Mouse (Mus musculus): ENCODE data around the gene Prdm5. TPM values are rescaled to one million over a fixed set of nuclear protein-coding genes. Genes with fewer than 3 reads are reported as not detected.

The Prdm5 gene
- polyA plus RNA-seq (2015; fragmentation: Nextera tagmentation; extraction: Ambion mirVana) = 16.1 and 17.9 TPM in 2 replicates

DNA sequence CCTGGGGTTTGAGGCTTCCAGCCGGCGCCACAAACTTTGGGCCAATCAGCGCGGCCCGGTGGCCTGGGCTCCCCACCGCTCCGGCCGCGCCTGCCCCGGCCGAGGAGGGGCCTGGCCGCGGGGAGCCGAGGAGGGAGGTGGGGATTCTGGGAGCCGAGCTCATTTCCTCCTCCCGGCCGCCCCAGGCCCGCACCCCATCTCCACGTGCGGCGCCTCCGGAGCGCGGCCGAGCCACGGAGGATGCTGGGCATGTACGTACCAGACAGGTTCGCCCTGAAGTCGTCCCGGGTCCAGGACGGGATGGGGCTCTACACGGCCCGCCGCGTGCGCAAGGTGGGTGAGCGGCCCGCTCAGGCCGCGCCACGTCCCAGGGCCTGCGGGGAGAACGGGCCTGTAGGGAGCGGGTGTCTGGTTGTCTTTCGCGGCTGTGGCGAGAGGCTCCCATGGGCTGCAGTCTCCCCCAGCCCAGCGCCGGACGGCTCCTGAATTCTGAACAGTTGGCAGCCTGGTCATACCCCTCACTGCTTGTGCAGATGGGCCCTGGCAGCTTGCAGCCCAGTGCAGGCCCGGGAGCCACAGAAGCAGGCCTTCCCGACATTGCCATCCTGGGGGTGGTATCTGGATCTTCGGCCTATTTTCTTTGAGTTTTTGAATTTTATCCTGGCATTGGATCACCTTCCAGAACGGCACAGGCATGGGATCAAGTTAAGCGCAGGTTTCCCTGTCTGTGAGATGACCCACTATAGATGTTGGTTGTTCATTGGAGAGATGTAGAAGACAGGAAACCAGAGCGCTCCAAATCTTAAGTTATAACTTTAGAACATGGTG, at the start of gene Prdm5:
TSS of gene Prdm5 (plus strand) at position 128 of the 828 bp plus-strand sequence.
- Histone ChIP-seq H3K4me2 (ENCODE audit: low read depth, low read length) (peak within 1 kb of the TSS; percentile 84), H3K4me1 (ENCODE audit: control insufficient read depth, insufficient read depth, low read length) (peaks cover 23% of the 10 kb centered on the region), H3K9ac (ENCODE audit: low read length) (peak within 1 kb of the TSS; percentile 91), H3K4me3 (ENCODE audit: low read length) (peak within 1 kb of the TSS; percentile 81), H3K27me3 (ENCODE audit: control insufficient read depth, insufficient read depth, low read length) (no peaks in the 10 kb centered on the region), H3K9me3 (replicated peaks; ENCODE audit: control insufficient read depth, low read length) (no peaks in the 10 kb centered on the region), H3K27ac (ENCODE audit: low read length) (peak within 1 kb of the TSS; percentile 74), H3K36me3 (ENCODE audit: control insufficient read depth, insufficient read depth) (no peaks in the 10 kb centered on the region)
- 4% methylated on average over 56 of the region's 56 CpGs for WGBS
- ATAC-seq (replicated peaks; ENCODE audit: extremely low read depth, insufficient read depth, low FRiP score) = peak; percentile 92

DNA sequence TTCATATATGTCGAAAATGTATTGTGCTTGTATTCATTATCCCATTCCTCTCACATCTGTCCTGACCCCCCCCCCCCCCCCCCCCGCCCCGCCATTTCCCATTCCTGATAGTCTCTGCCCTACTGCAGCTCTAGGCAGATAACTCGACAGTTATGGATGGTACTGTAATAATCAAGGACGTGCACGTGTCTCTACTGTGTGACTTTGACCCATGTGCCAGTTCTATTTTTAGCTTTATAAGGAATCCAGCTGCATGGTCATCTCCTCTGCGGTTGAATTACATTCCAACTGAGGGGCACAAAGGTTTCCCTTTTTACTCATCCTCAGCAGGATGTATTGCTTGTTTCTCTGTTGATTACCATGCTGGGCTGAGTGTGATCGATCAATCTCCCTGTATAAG, 39.3 kb upstream of the Prdm5 start:
- Histone ChIP-seq H3K4me1 (ENCODE audit: control insufficient read depth, insufficient read depth, low read length) (peaks cover 6% of the 10 kb centered on the region; the same call in 1 of the 2 replicates), H3K36me3 (ENCODE audit: control insufficient read depth, insufficient read depth) (no peaks in the 10 kb centered on the region), H3K4me3 (ENCODE audit: low read length) (no peak overlapping the region), H3K4me2 (ENCODE audit: low read depth, low read length) (no peak overlapping the region; the same call in 1 of the 2 replicates), H3K9me3 (replicated peaks; ENCODE audit: control insufficient read depth, low read length) (no peaks in the 10 kb centered on the region), H3K9ac (ENCODE audit: low read length) (no peak overlapping the region), H3K27me3 (ENCODE audit: control insufficient read depth, insufficient read depth, low read length) (no peaks in the 10 kb centered on the region), H3K27ac (ENCODE audit: low read length) (peak overlapping the region; percentile 61)
- peak; percentile 92 for ATAC-seq (replicated peaks; ENCODE audit: extremely low read depth, insufficient read depth, low FRiP score)
- 31% methylated on average over 7 of the region's 8 CpGs for WGBS

DNA sequence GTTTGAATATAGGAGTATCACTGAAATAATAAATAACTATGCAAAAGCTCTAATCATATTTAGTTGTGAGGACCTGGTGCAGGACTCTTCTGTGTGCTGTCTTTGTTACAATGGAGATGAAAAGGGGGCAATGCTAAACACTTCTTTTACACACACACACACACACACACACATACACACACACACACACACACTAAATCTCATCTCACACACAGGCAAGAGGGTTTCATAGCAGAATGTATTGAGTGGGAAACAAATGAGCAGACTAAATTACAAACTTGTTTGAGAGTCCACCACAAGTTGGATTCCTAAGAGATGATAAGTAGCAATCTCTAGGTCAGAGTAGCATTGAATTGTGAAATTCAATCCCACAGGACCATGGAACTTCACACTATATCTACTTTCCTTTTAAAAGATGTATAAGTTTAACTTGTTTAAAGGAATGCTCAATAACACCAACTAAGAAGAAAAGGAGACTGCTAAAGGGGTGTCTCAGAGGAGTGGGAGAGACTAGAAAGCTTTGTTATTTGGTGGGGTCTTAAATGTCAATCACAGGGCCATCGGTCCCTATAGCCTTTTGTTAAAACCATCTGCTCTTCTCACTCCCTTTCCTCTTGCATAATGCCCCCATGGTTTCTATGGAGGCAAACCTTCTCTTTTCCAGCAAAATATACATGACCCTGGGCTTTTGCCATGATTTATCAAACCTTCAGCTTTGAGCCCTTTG, 35.5 kb upstream of the Prdm5 start:
- H3K4me1 ChIP-seq (ENCODE audit: control insufficient read depth, insufficient read depth, low read length) = peaks cover 6% of the 10 kb centered on the region; the same call in 1 of the 2 replicates
- no peak for ATAC-seq (replicated peaks; ENCODE audit: extremely low read depth, insufficient read depth, low FRiP score)
- no peaks in the 10 kb centered on the region for H3K27me3 ChIP-seq (ENCODE audit: control insufficient read depth, insufficient read depth, low read length)
- no peak overlapping the region for H3K4me3 ChIP-seq (ENCODE audit: low read length)
- H3K27ac ChIP-seq (ENCODE audit: low read length) = no peak overlapping the region
- WGBS = 65% methylated on average over 1 of the region's 1 CpGs
- peaks cover 7% of the 10 kb centered on the region for H3K9me3 ChIP-seq (replicated peaks; ENCODE audit: control insufficient read depth, low read length)
- H3K4me2 ChIP-seq (ENCODE audit: low read depth, low read length) = no peak overlapping the region
- no peak overlapping the region for H3K9ac ChIP-seq (ENCODE audit: low read length)
- no peaks in the 10 kb centered on the region for H3K36me3 ChIP-seq (ENCODE audit: control insufficient read depth, insufficient read depth)

DNA sequence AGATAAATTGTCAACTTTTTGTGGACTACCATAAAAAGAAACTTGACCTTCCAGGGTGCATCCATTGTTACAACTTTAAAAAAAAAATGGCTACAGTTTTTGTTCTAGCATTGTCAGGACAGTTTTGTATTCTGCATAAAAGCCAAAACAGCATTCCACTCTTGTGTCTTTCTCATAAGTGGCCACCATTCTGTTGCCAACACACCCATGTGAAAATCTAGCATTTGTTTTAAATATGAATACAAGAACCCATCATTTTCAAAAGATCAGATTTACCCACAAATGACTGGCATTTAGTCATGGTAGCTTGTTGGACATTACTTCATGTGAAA, 35.0 kb upstream of the Prdm5 start:
- Histone ChIP-seq H3K36me3 (ENCODE audit: control insufficient read depth, insufficient read depth) (no peaks in the 10 kb centered on the region), H3K4me3 (ENCODE audit: low read length) (no peak overlapping the region), H3K4me2 (ENCODE audit: low read depth, low read length) (no peak overlapping the region), H3K4me1 (ENCODE audit: control insufficient read depth, insufficient read depth, low read length) (peaks cover 6% of the 10 kb centered on the region; the same call in 1 of the 2 replicates), H3K27ac (ENCODE audit: low read length) (no peak overlapping the region), H3K9me3 (replicated peaks; ENCODE audit: control insufficient read depth, low read length) (peaks cover 7% of the 10 kb centered on the region), H3K9ac (ENCODE audit: low read length) (no peak overlapping the region), H3K27me3 (ENCODE audit: control insufficient read depth, insufficient read depth, low read length) (no peaks in the 10 kb centered on the region)
- no peak for ATAC-seq (replicated peaks; ENCODE audit: extremely low read depth, insufficient read depth, low FRiP score)

DNA sequence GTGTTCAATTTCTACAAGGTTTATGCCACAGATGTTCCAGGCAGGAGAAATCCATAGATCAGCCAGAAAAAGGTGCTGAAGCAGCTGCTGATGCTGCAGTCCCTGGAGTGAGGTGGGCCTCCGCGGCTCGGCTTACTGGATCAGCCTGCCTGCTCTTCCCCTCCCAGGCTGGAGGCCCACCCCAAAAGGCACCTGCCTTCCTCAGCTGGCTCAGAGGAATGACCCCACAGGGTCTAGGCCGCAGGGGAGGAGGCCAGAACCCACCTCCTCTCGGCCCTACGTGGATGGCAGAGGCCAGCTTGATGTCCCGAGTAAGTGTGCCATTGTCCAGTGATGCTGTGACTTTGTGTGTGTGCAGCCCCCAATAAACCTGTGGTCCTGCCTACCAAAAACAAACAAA, 20.6 kb upstream of the Prdm5 start:
- Histone ChIP-seq H3K27me3 (ENCODE audit: control insufficient read depth, insufficient read depth, low read length) (no peaks in the 10 kb centered on the region), H3K36me3 (ENCODE audit: control insufficient read depth, insufficient read depth) (no peaks in the 10 kb centered on the region), H3K27ac (ENCODE audit: low read length) (no peak overlapping the region), H3K9ac (ENCODE audit: low read length) (no peak overlapping the region), H3K4me1 (ENCODE audit: control insufficient read depth, insufficient read depth, low read length) (no peaks in the 10 kb centered on the region), H3K4me3 (ENCODE audit: low read length) (no peak overlapping the region), H3K9me3 (replicated peaks; ENCODE audit: control insufficient read depth, low read length) (no peaks in the 10 kb centered on the region), H3K4me2 (ENCODE audit: low read depth, low read length) (no peak overlapping the region)
- WGBS = 67% methylated on average over 7 of the region's 7 CpGs
- ATAC-seq (replicated peaks; ENCODE audit: extremely low read depth, insufficient read depth, low FRiP score) = no peak

DNA sequence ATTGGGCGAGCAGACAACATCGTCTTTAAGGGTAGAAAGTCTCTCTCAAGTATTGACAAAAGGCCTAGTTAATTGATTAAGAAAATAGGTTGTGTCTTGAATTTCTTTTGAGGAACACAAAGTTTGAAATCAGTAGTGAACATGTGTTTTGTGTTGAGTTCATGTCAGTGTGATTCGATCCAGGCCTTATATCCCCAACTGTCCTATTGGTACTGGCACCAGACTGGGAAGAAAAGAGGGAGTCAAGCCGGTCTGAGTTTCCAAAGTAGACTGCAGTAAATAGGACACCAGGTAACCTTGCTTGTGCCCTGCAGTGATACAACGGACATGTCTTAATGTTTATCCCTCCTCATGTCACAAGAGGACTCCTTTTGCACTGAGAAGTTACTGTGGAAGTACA, 19.6 kb upstream of the Prdm5 start:
- Histone ChIP-seq H3K27ac (ENCODE audit: low read length) (no peak overlapping the region), H3K36me3 (ENCODE audit: control insufficient read depth, insufficient read depth) (no peaks in the 10 kb centered on the region), H3K4me1 (ENCODE audit: control insufficient read depth, insufficient read depth, low read length) (no peaks in the 10 kb centered on the region), H3K27me3 (ENCODE audit: control insufficient read depth, insufficient read depth, low read length) (no peaks in the 10 kb centered on the region), H3K4me3 (ENCODE audit: low read length) (no peak overlapping the region), H3K4me2 (ENCODE audit: low read depth, low read length) (no peak overlapping the region), H3K9ac (ENCODE audit: low read length) (no peak overlapping the region), H3K9me3 (replicated peaks; ENCODE audit: control insufficient read depth, low read length) (no peaks in the 10 kb centered on the region)
- 83% methylated on average over 5 of the region's 5 CpGs for WGBS
- no peak for ATAC-seq (replicated peaks; ENCODE audit: extremely low read depth, insufficient read depth, low FRiP score)

DNA sequence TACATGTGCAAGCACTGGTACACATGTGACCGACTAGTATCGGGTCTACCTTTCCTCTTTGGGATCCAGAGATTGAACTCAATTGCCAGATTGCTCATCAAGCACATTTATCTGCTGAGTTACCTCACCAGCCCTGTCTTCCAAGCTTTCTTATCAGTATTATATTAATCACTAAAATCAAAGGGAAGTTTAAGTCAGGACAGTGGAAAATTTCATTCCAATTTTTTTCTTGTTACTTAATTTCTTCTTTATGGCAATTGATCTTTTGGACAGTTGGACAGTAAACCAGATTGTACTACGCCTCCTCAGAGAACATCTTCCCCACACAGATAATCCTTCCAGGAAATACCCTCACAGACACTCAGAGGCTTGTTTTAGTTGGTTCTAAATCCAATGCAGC, 18.7 kb upstream of the Prdm5 start:
- WGBS = 84% methylated on average over 3 of the region's 3 CpGs
- no peak overlapping the region for H3K27ac ChIP-seq (ENCODE audit: low read length)
- no peaks in the 10 kb centered on the region for H3K4me1 ChIP-seq (ENCODE audit: control insufficient read depth, insufficient read depth, low read length)
- H3K4me2 ChIP-seq (ENCODE audit: low read depth, low read length) = no peak overlapping the region
- no peaks in the 10 kb centered on the region for H3K27me3 ChIP-seq (ENCODE audit: control insufficient read depth, insufficient read depth, low read length)
- no peaks in the 10 kb centered on the region for H3K9me3 ChIP-seq (replicated peaks; ENCODE audit: control insufficient read depth, low read length)
- no peak for ATAC-seq (replicated peaks; ENCODE audit: extremely low read depth, insufficient read depth, low FRiP score)
- H3K4me3 ChIP-seq (ENCODE audit: low read length) = no peak overlapping the region
- no peaks in the 10 kb centered on the region for H3K36me3 ChIP-seq (ENCODE audit: control insufficient read depth, insufficient read depth)
- no peak overlapping the region for H3K9ac ChIP-seq (ENCODE audit: low read length)

DNA sequence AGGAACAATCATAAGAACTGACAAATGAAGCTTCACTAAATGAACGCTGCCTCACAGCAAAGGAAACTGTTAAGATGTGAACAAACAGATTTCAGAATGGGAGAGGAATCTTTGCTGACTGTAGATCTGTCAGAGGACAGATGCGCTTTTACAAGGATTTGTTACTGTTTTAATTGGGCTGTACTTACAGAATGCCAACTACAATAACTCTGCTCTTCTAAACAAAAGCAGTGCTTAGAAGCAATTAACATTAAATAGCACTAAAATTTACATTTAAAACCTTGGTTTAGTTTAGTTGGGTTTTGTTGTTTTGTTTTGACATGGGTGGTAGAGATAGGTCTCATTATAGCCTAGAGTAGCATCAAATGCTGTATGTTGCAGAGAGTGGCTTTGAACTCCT, 14.3 kb upstream of the Prdm5 start:
- Histone ChIP-seq H3K36me3 (ENCODE audit: control insufficient read depth, insufficient read depth) (no peaks in the 10 kb centered on the region), H3K4me3 (ENCODE audit: low read length) (no peak overlapping the region), H3K27me3 (ENCODE audit: control insufficient read depth, insufficient read depth, low read length) (no peaks in the 10 kb centered on the region), H3K4me1 (ENCODE audit: control insufficient read depth, insufficient read depth, low read length) (no peaks in the 10 kb centered on the region), H3K9me3 (replicated peaks; ENCODE audit: control insufficient read depth, low read length) (no peaks in the 10 kb centered on the region), H3K9ac (ENCODE audit: low read length) (no peak overlapping the region), H3K27ac (ENCODE audit: low read length) (no peak overlapping the region), H3K4me2 (ENCODE audit: low read depth, low read length) (no peak overlapping the region; the same call in 1 of the 2 replicates)
- no peak for ATAC-seq (replicated peaks; ENCODE audit: extremely low read depth, insufficient read depth, low FRiP score)
- WGBS = 80% methylated on average over 2 of the region's 2 CpGs

DNA sequence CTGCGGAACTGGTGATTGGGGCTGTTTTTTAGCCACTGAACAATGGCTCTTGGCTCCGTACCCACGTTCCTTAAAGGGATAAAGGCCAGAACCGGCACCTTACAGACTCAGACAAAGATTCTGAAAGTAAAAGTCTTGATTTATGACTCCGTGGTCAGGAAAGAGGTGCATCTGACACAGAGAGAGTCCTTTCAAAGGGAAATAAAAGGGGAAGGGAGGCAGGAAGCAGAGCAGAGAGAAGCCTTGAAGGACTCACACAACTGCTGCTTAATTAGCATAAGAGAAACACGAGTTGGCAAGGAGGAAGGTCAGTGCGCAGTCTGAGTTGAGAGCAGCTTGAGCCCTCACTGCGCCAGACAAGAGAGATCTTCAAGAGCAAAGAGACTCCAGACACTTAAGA, 13.7 kb upstream of the Prdm5 start:
- no peak; the same call in 1 of the 2 replicates for ATAC-seq (replicated peaks; ENCODE audit: extremely low read depth, insufficient read depth, low FRiP score)
- WGBS = 21% methylated on average over 8 of the region's 8 CpGs
- no peaks in the 10 kb centered on the region for H3K27me3 ChIP-seq (ENCODE audit: control insufficient read depth, insufficient read depth, low read length)
- no peak overlapping the region for H3K4me3 ChIP-seq (ENCODE audit: low read length)
- no peak overlapping the region for H3K9ac ChIP-seq (ENCODE audit: low read length)
- H3K36me3 ChIP-seq (ENCODE audit: control insufficient read depth, insufficient read depth) = no peaks in the 10 kb centered on the region
- no peak overlapping the region for H3K27ac ChIP-seq (ENCODE audit: low read length)
- peak overlapping the region; percentile 41 for H3K4me2 ChIP-seq (ENCODE audit: low read depth, low read length)
- no peaks in the 10 kb centered on the region for H3K9me3 ChIP-seq (replicated peaks; ENCODE audit: control insufficient read depth, low read length)
- H3K4me1 ChIP-seq (ENCODE audit: control insufficient read depth, insufficient read depth, low read length) = no peaks in the 10 kb centered on the region
